In genomic region chr5:122285029-122285766, GRCm38 (mm10) we compare ENCODE assay signal across 8 mouse cellular contexts. TPM values are rescaled to one million over a fixed set of nuclear protein-coding genes. Genes with fewer than 3 reads are reported as not detected.
DNase-seq lines count a peak whose midpoint lies in the region; ATAC-seq and TF ChIP-seq lines count a peak whose summit lies in the region.

No protein-coding gene starts in this region.

- H3K27ac ChIP-seq in lung, embryonic 14.5 days (ENCODE audit: low read depth) = peak overlapping the region; percentile 74; the same call in 1 of the 2 replicates

- H3K36me3 ChIP-seq in lung, embryonic 14.5 days (ENCODE audit: insufficient read depth) = no peaks in the 10 kb centered on the region

- ATAC-seq in lung, embryonic 14.5 days (ENCODE audit: insufficient read depth) = peak; percentile 39; the same call in 1 of the 2 replicates

- TF ChIP-seq CTCF in lung, embryonic 14.5 days (IDR thresholded peaks at IDR 0.05; ENCODE audit: low read depth) = peak; percentile 19; the same call in 1 of the 2 replicates

- H3K4me3 ChIP-seq in lung, embryonic 14.5 days (ENCODE audit: low read depth, low read length) = peak overlapping the region; percentile 99

- under 1% methylated on average over 34 of the region's 34 CpGs for WGBS in lung, embryonic 14.5 days

- H3K9me3 ChIP-seq in lung, embryonic 14.5 days (ENCODE audit: low read depth, low read length) = no peaks in the 10 kb centered on the region

- peaks cover 18% of the 10 kb centered on the region for H3K4me1 ChIP-seq in lung, embryonic 14.5 days (ENCODE audit: insufficient read depth)

- H3K4me2 ChIP-seq in lung, embryonic 14.5 days = peak overlapping the region; percentile 83

- peak; percentile 59 for DNase-seq in A20 (ENCODE audit: low read depth, low spot score)
- peak; percentile 82 to 91 for DNase-seq in adrenal gland, adult (ENCODE audit: inconsistent age in 2 of 2, low spot score in 1 of 2)
- DNase-seq in embryo, embryonic 11 days = peak; percentile 66
- DNase-seq in heart, adult 9 months (ENCODE audit: low spot score in 2 of 2) = peak; percentile 47 to 52
- peak; percentile 51 to 58 for DNase-seq in kidney, adult 8-10 months
- DNase-seq in lung, embryonic 14.5 days = peak; percentile 50
- peak; percentile 58 for DNase-seq in ovary, postnatal 36 days (ENCODE audit: low spot score)
- no peak for DNase-seq in layer of hippocampus, adult 9-10 months (ENCODE audit: low spot score)

- no peaks in the 10 kb centered on the region for H3K27me3 ChIP-seq in lung, embryonic 14.5 days (ENCODE audit: insufficient read depth, low read length)

- H3K9ac ChIP-seq in lung, embryonic 14.5 days = peak overlapping the region; percentile 76

RNA-seq across cellular contexts. Expression of gene Pptc7, which starts 1.0 kb away (rescaled TPM):
- 9.5 and 10.1 TPM in 2 replicates for polyA plus RNA-seq in lung, embryonic 14.5 days (2014; fragmentation: Nextera tagmentation; extraction: Ambion mirVana)

RNA-seq across cellular contexts. Expression of gene Tctn1, which starts 20.9 kb away (rescaled TPM):
- 5.7 and 6.9 TPM in 2 replicates for polyA plus RNA-seq in lung, embryonic 14.5 days (2014; fragmentation: Nextera tagmentation; extraction: Ambion mirVana)
